Mouse (Mus musculus) CD8-positive naive resting alpha-beta T cell, adult 2 months (primary cell): ENCODE data around the gene Cabp7.

Experiments used
- DNase-seq, 2 experiments: peaks; one replicate each; pipeline ENCODE4 v3.0.0; 2022; ENCODE audit warnings: low read depth in 2 of 2, low spot score in 2 of 2

The Cabp7 gene

GRCm38 (mm10) chr11:4705178-4705577 lies 41.4 kb downstream of the Cabp7 start:
- no peak for DNase-seq

GRCm38 (mm10) chr11:4704072-4704964 lies 42.3 kb downstream of the Cabp7 start, which contains the start of the genes Uqcr10 and Zmat5:
Gene Uqcr10 (minus strand): TSS chr11:4704342.
Gene Zmat5 (plus strand): TSS chr11:4704678.
- peak; percentile 87 to 92 for DNase-seq

- DNase-seq = no peak
These were observed 42.9 kb downstream of the Cabp7 start for GRCm38 (mm10) chr11:4703688-4704071.

- DNase-seq = no peak
These were observed 45.9 kb downstream of the Cabp7 start for GRCm38 (mm10) chr11:4700726-4701125.

- no peak for DNase-seq
These were observed 49.3 kb downstream of the Cabp7 start for GRCm38 (mm10) chr11:4697043-4697983.

- no peak for DNase-seq
These were observed 54.4 kb downstream of the Cabp7 start for GRCm38 (mm10) chr11:4692162-4692561.

GRCm38 (mm10) chr11:4691213-4691612 lies 55.4 kb downstream of the Cabp7 start:
- no peak for DNase-seq

- DNase-seq = no peak
These were observed 56.2 kb downstream of the Cabp7 start for GRCm38 (mm10) chr11:4690353-4690752.

- DNase-seq = no peak
These were observed 57.8 kb downstream of the Cabp7 start for GRCm38 (mm10) chr11:4688632-4689380.

GRCm38 (mm10) chr11:4687874-4688273 lies 58.7 kb downstream of the Cabp7 start:
- DNase-seq = no peak

- no peak for DNase-seq
These were observed 59.6 kb downstream of the Cabp7 start for GRCm38 (mm10) chr11:4687027-4687426.
